Mouse (Mus musculus) lung, adult 2 months (tissue): Measurements from ENCODE around the gene Atp6v1e2.

ENCODE experiments used
- CTCF ChIP-seq: fragments of 200-500 bp; IDR thresholded peaks from 2 replicates; pipeline ENCODE4 v1.5.1; 2011; ENCODE audit warnings: mild to moderate bottlenecking, low read length, control low read depth; ENCODE audit not compliant: insufficient read depth
- POLR2A ChIP-seq: fragments of 200-500 bp; IDR thresholded peaks from 2 replicates; pipeline ENCODE4 v1.6.1; 2011; ENCODE audit warnings: low read depth, mild to moderate bottlenecking, control low read depth, low read length, borderline replicate concordance; ENCODE audit errors: extremely low read depth

DNA sequence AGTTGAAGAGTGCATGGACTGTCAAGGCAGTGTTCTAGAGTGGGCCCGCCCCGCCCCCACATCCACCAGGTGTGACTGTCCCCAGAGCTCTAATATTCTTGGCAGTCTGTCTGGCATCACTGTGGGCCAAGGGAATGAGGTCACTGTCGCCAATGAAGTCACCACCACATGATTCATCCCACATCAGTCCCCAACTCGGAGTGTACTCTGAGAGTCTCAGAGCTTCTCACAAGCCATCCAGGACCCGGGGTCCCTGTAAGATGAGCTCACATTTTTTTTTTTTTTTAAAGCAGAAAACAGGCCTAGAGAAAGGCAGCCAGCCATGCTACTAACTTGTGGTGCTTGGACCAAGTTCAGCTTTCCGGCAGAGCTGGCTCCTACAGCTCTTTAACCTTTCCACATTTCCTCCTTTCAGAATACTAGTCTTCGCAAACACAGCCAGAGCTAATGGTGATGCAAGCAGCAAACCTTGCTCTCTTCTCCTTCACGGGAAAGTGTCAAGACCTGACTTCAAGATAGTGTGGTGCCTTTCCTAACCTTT lies 13.7 kb upstream of the Atp6v1e2 start:
- TF ChIP-seq CTCF (no peak), POLR2A (no peak)
